In the genomic region with DNA sequence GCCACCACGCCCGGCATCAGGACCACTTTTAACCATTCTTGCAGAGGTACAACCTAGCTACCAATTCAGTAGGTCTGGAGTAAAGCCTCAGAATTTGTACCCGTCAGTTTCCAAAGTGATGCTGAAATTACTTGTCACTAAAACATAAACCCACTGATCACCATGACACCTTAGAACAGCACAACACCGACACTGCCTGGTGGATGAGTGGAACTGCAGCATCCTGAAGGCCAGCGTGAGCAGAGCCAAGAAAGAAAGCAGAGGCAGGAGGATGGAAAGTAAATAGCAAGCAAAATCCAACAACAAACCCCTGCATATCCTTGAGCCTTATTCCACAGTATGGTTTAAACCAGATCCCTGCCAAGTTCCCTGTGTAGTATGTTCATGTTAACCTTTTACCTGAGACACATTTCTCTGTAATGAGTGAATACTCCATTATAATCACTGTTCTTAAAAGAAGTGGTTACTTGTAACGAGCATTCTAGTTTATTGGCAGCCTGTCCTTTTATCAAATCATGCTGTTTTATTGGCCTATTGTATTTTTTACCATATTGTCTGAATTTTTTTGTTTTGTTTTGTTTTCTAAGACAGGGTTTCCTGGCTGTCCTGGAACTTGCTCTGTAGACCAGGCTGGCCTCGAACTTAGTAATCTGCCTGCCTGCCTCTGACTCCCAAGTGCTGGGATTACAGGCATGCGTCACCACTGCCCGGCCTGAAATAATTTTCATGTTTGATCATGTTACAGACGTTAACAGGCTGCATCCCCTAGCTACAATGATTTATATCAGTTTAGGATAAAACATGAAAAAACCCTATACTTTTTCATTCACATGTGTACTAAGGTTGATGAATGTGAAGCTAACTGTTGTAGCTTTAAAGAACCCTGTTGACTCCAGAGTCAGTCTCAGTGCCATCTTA, we compare ENCODE assay signal across 9 mouse cellular contexts. TPM values are rescaled to one million over a fixed set of nuclear protein-coding genes. Genes with fewer than 3 reads are reported as not detected.
DNase-seq lines count a peak whose midpoint lies in the region; ATAC-seq and TF ChIP-seq lines count a peak whose summit lies in the region.
"Had no signal": no experiment of that assay in that cellular context is flagged by ENCODE, and none has a peak within 500 bp of the region (broad histone marks: within the 10 kb centered on the region; RNA-seq: fewer than 3 reads in every experiment).

No protein-coding gene starts in this region.

- no peak overlapping the region for H3K4me2 ChIP-seq in intestine, embryonic 14.5 days (ENCODE audit: low read length)
- H3K4me2 ChIP-seq in intestine, embryonic 15.5 days (replicated peaks): no peak overlapping the region
- H3K4me2 ChIP-seq in liver, embryonic 12.5 days: no peak overlapping the region

- TF ChIP-seq CTCF in G1E (IDR thresholded peaks at IDR 0.05; ENCODE audit: low read depth, low read length): peak; percentile 59

- H3K27ac ChIP-seq in intestine, embryonic 14.5 days (ENCODE audit: low read depth): no peak overlapping the region
- no peak overlapping the region for H3K27ac ChIP-seq in intestine, embryonic 15.5 days
- no peak overlapping the region for H3K27ac ChIP-seq in liver, embryonic 12.5 days

- no peaks in the 10 kb centered on the region for H3K9me3 ChIP-seq in intestine, embryonic 14.5 days (ENCODE audit: control insufficient read depth, low read length)
- no peaks in the 10 kb centered on the region for H3K9me3 ChIP-seq in intestine, embryonic 15.5 days
- H3K9me3 ChIP-seq in G1E (replicated peaks): no peaks in the 10 kb centered on the region
- H3K9me3 ChIP-seq in liver, embryonic 12.5 days (replicated peaks): no peaks in the 10 kb centered on the region
- H3K9me3 ChIP-seq: megakaryocyte, embryonic 14.5 days had no signal

- no peak overlapping the region for H3K9ac ChIP-seq in intestine, embryonic 14.5 days (ENCODE audit: low read length)
- H3K9ac ChIP-seq in intestine, embryonic 15.5 days: no peak overlapping the region
- H3K9ac ChIP-seq in liver, embryonic 12.5 days: no peak overlapping the region

- no peaks in the 10 kb centered on the region for H3K27me3 ChIP-seq in intestine, embryonic 14.5 days (replicated peaks; ENCODE audit: control insufficient read depth, insufficient read depth, low read length)
- H3K27me3 ChIP-seq in intestine, embryonic 15.5 days (replicated peaks): no peaks in the 10 kb centered on the region
- no peaks in the 10 kb centered on the region for H3K27me3 ChIP-seq in G1E (ENCODE audit: insufficient read depth, low read length)
- no peaks in the 10 kb centered on the region for H3K27me3 ChIP-seq in liver, embryonic 12.5 days (replicated peaks)
- H3K27me3 ChIP-seq: megakaryocyte, embryonic 14.5 days had no signal

- H3K4me3 ChIP-seq in intestine, embryonic 14.5 days (ENCODE audit: low read depth, low read length): no peak overlapping the region
- no peak overlapping the region for H3K4me3 ChIP-seq in intestine, embryonic 15.5 days (replicated peaks)
- no peak overlapping the region for H3K4me3 ChIP-seq in G1E (ENCODE audit: low read depth, low read length)
- no peak overlapping the region for H3K4me3 ChIP-seq in liver, embryonic 12.5 days
- H3K4me3 ChIP-seq: megakaryocyte, embryonic 14.5 days had no signal

- intact Hi-C loops in heart, postnatal 14 days (cut with DNase I): loop anchor here (2.0 kb wide), 1 partner anchor 47 kb away; no protein-coding TSS in a partner anchor
- intact Hi-C loops in gastrocnemius, postnatal 36 days (cut with DNase I): no loop called here

- WGBS in intestine, embryonic 14.5 days: 76% methylated on average over 10 of the region's 10 CpGs
- WGBS in intestine, embryonic 15.5 days: 70% methylated on average over 10 of the region's 10 CpGs
- 70% methylated on average over 10 of the region's 10 CpGs for WGBS in liver, embryonic 12.5 days (ENCODE audit: insufficient replicate concordance)

- peak; percentile 52 for DNase-seq in intestine, embryonic 14.5 days (ENCODE audit: low spot score)
- no peak for DNase-seq in G1E (ENCODE audit: low spot score)
- peak; percentile 11 for DNase-seq in cerebellum, adult 8-10 months
- DNase-seq in heart, postnatal 14 days: peak; percentile 39 to 54
- DNase-seq in retina, postnatal 1 day: peak; percentile 48
- no peak for DNase-seq in gastrocnemius, postnatal 36 days

- H3K36me3 ChIP-seq in intestine, embryonic 14.5 days (ENCODE audit: control insufficient read depth, insufficient read depth, low read length): peaks cover 27% of the 10 kb centered on the region
- 0 out of 2 replicates have a peak, but pooled peaks cover 6% of the 10 kb centered on the region for H3K36me3 ChIP-seq in intestine, embryonic 15.5 days
- H3K36me3 ChIP-seq in G1E (replicated peaks): peaks cover 85% of the 10 kb centered on the region
- H3K36me3 ChIP-seq in liver, embryonic 12.5 days: peaks cover 42% of the 10 kb centered on the region

- no peaks in the 10 kb centered on the region for H3K4me1 ChIP-seq in intestine, embryonic 14.5 days (replicated peaks; ENCODE audit: control insufficient read depth, insufficient read depth, low read length)
- H3K4me1 ChIP-seq in intestine, embryonic 15.5 days (replicated peaks): no peaks in the 10 kb centered on the region
- H3K4me1 ChIP-seq in G1E (ENCODE audit: insufficient read depth, low read depth, low read length): peaks cover 4% of the 10 kb centered on the region; the same call in 1 of the 2 replicates
- no peaks in the 10 kb centered on the region for H3K4me1 ChIP-seq in liver, embryonic 12.5 days
- H3K4me1 ChIP-seq: megakaryocyte, embryonic 14.5 days had no signal

- ATAC-seq in intestine, embryonic 14.5 days (replicated peaks; ENCODE audit: low FRiP score, low TSS enrichment, low read depth): 0 out of 2 replicates have a peak, but pooled peaks have one; percentile 30
- no peak for ATAC-seq in intestine, embryonic 15.5 days
- ATAC-seq in G1E (ENCODE audit: extremely low read depth, insufficient number of reproducible peaks, low FRiP score, poor library complexity, severe bottlenecking): peak; percentile 41; the same call in 1 of the 2 replicates
- ATAC-seq in liver, embryonic 12.5 days: 0 out of 2 replicates have a peak, but pooled peaks have one; percentile 18

RNA-seq across cellular contexts. Expression of a gene that starts 26.5 kb away (rescaled TPM):
- polyA plus RNA-seq in intestine, embryonic 14.5 days (2014; fragmentation: Nextera tagmentation; extraction: Ambion mirVana): 0.27 and 0.37 TPM in 2 replicates
- 0.13 and 0.26 TPM in 2 replicates for polyA plus RNA-seq in intestine, embryonic 15.5 days (2015; fragmentation: Nextera tagmentation; extraction: Ambion mirVana)
- total RNA-seq in G1E (2014; fragmentation: Nextera tagmentation): 26.2 and 36.0 TPM in 2 replicates
- 7.7 and 9.1 TPM in 2 replicates for total RNA-seq in G1E (2017)
- polyA plus RNA-seq in G1E (2012): 5.0 and 5.6 TPM in 2 replicates
- total RNA-seq in heart, postnatal 14 days (2021): not detected
- polyA plus RNA-seq in liver, embryonic 12.5 days (2016; fragmentation: Nextera tagmentation; extraction: Ambion mirVana): 0.18 and 0.24 TPM in 2 replicates
- not detected for total RNA-seq in gastrocnemius, postnatal 36 days (2021)

RNA-seq across cellular contexts. Expression of a gene that starts 36.0 kb away (rescaled TPM):
- polyA plus RNA-seq in intestine, embryonic 14.5 days (2014; fragmentation: Nextera tagmentation; extraction: Ambion mirVana): 25.5 and 25.8 TPM in 2 replicates
- 26.6 and 30.6 TPM in 2 replicates for polyA plus RNA-seq in intestine, embryonic 15.5 days (2015; fragmentation: Nextera tagmentation; extraction: Ambion mirVana)
- 259 and 263 TPM in 2 replicates for total RNA-seq in G1E (2014; fragmentation: Nextera tagmentation)
- 143 and 170 TPM in 2 replicates for total RNA-seq in G1E (2017)
- 24.4 and 42.7 TPM in 2 replicates for polyA plus RNA-seq in G1E (2012)
- total RNA-seq in heart, postnatal 14 days (2021): 10 to 100 TPM; 58.3 to 64.8 TPM
- polyA plus RNA-seq in liver, embryonic 12.5 days (2016; fragmentation: Nextera tagmentation; extraction: Ambion mirVana): 20.5 and 21.4 TPM in 2 replicates
- total RNA-seq in gastrocnemius, postnatal 36 days (2021): 10 to 100 TPM; 24.7 to 29.1 TPM

Comparison
In these comparisons a context has a peak if more than half of its experiments do, and no peak if none do; other contexts are left out.
1. DNase-seq: peak in intestine, embryonic 14.5 days (single experiment), cerebellum, adult 8-10 months (single experiment), heart, postnatal 14 days (2 of 2) and retina, postnatal 1 day (single experiment); none in G1E (single experiment) and gastrocnemius, postnatal 36 days (0 of 2).